ENCODE assay signal across 26 mouse cellular contexts in genomic region chr3:41353021-41353420, GRCm38 (mm10).
"Had no signal": no experiment of that assay in that cellular context is flagged by ENCODE, and none has a peak within 500 bp of the region (broad histone marks: within the 10 kb centered on the region; RNA-seq: fewer than 3 reads in every experiment).

No protein-coding gene starts in this region.

- H3K9ac ChIP-seq: embryonic facial prominence, embryonic 12.5 days; embryonic facial prominence, embryonic 13.5 days; embryonic facial prominence, embryonic 15.5 days; forebrain, embryonic 12.5 days; forebrain, embryonic 13.5 days; forebrain, embryonic 15.5 days; forebrain, postnatal 0 days had no signal

- H3K27me3 ChIP-seq: embryonic facial prominence, embryonic 12.5 days; embryonic facial prominence, embryonic 13.5 days; embryonic facial prominence, embryonic 15.5 days; forebrain, embryonic 12.5 days; forebrain, embryonic 13.5 days; forebrain, embryonic 15.5 days had no signal

- DNase-seq: cerebellum, adult 9-10 months; cerebellum, adult 9-11 months; cerebellum, postnatal 10 days; cerebellum, postnatal 14 days; cerebellum, postnatal 25 days; cerebellum, postnatal 36 days; forebrain, postnatal 0 days; gastrocnemius, adult 2 months; gastrocnemius, postnatal 10 days; gastrocnemius, postnatal 14 days; gastrocnemius, postnatal 25 days; gastrocnemius, postnatal 36 days; heart, adult 18-20 months had no signal

- H3K4me2 ChIP-seq: embryonic facial prominence, embryonic 12.5 days; embryonic facial prominence, embryonic 13.5 days; embryonic facial prominence, embryonic 15.5 days; forebrain, embryonic 12.5 days; forebrain, embryonic 13.5 days; forebrain, embryonic 15.5 days had no signal

- H3K4me1 ChIP-seq: embryonic facial prominence, embryonic 13.5 days; embryonic facial prominence, embryonic 15.5 days; forebrain, embryonic 15.5 days had no signal

- H3K4me3 ChIP-seq: embryonic facial prominence, embryonic 10.5 days; embryonic facial prominence, embryonic 12.5 days; embryonic facial prominence, embryonic 13.5 days; embryonic facial prominence, embryonic 15.5 days; erythroblast, embryonic 14.5 days; forebrain, embryonic 10.5 days; forebrain, embryonic 12.5 days; forebrain, embryonic 13.5 days; forebrain, embryonic 15.5 days; gastrocnemius, adult 2 months; heart, adult 2 months; heart, embryonic 10.5 days had no signal

- H3K9me3 ChIP-seq: embryonic facial prominence, embryonic 10.5 days; embryonic facial prominence, embryonic 12.5 days; embryonic facial prominence, embryonic 13.5 days; embryonic facial prominence, embryonic 15.5 days; forebrain, embryonic 10.5 days; forebrain, embryonic 12.5 days; forebrain, embryonic 13.5 days; forebrain, embryonic 15.5 days; heart, embryonic 10.5 days had no signal

- H3K36me3 ChIP-seq: embryonic facial prominence, embryonic 10.5 days; embryonic facial prominence, embryonic 12.5 days; embryonic facial prominence, embryonic 13.5 days; embryonic facial prominence, embryonic 15.5 days; forebrain, embryonic 10.5 days; forebrain, embryonic 12.5 days; forebrain, embryonic 15.5 days; heart, embryonic 10.5 days had no signal

- H3K27ac ChIP-seq: embryonic facial prominence, embryonic 10.5 days; embryonic facial prominence, embryonic 12.5 days; embryonic facial prominence, embryonic 13.5 days; embryonic facial prominence, embryonic 15.5 days; forebrain, embryonic 10.5 days; forebrain, embryonic 12.5 days; forebrain, embryonic 13.5 days; forebrain, embryonic 15.5 days; gastrocnemius, adult 2 months; heart, adult 2 months; heart, embryonic 10.5 days had no signal

- ATAC-seq: forebrain, embryonic 13.5 days; forebrain, embryonic 14.5 days; forebrain, embryonic 15.5 days; forebrain, embryonic 16.5 days; forebrain, postnatal 0 days had no signal
